Mouse (Mus musculus): ENCODE data around the gene Nxn.

Nxn gene

GRCm38 (mm10) chr11:76262611-76263351, 136.2 kb downstream of the Nxn start:
- peak; percentile 72 for DNase-seq (ENCODE audit: extremely low spot score, low spot score)

- DNase-seq (ENCODE audit: extremely low spot score, low spot score) = no peak
Observed at GRCm38 (mm10) chr11:76261224-76261623, 137.7 kb downstream of the Nxn start.

GRCm38 (mm10) chr11:76260208-76261050, 138.5 kb downstream of the Nxn start:
- DNase-seq (ENCODE audit: extremely low spot score, low spot score) = no peak

- no peak for DNase-seq (ENCODE audit: extremely low spot score, low spot score)
Observed at GRCm38 (mm10) chr11:76258511-76258910, 140.4 kb downstream of the Nxn start.

GRCm38 (mm10) chr11:76257386-76257785, 141.6 kb downstream of the Nxn start:
- no peak for DNase-seq (ENCODE audit: extremely low spot score, low spot score)

GRCm38 (mm10) chr11:76256129-76256528, 142.8 kb downstream of the Nxn start:
- no peak for DNase-seq (ENCODE audit: extremely low spot score, low spot score)

GRCm38 (mm10) chr11:76255431-76256001, 143.4 kb downstream of the Nxn start:
- no peak for DNase-seq (ENCODE audit: extremely low spot score, low spot score)

GRCm38 (mm10) chr11:76253918-76254264, 145.0 kb downstream of the Nxn start:
- no peak for DNase-seq (ENCODE audit: extremely low spot score, low spot score)

GRCm38 (mm10) chr11:76253145-76253917, 145.6 kb downstream of the Nxn start:
- peak; percentile 93 for DNase-seq (ENCODE audit: extremely low spot score, low spot score)

GRCm38 (mm10) chr11:76252036-76252435, 146.9 kb downstream of the Nxn start:
- DNase-seq (ENCODE audit: extremely low spot score, low spot score) = no peak

GRCm38 (mm10) chr11:76247239-76247638, 151.7 kb downstream of the Nxn start:
- DNase-seq (ENCODE audit: extremely low spot score, low spot score) = no peak

- no peak for DNase-seq (ENCODE audit: extremely low spot score, low spot score)
Observed at GRCm38 (mm10) chr11:76246439-76246838, 152.5 kb downstream of the Nxn start.

GRCm38 (mm10) chr11:76243811-76244546, 155.0 kb downstream of the Nxn start:
- DNase-seq (ENCODE audit: extremely low spot score, low spot score) = no peak

- DNase-seq (ENCODE audit: extremely low spot score, low spot score) = peak; percentile 95
Observed at GRCm38 (mm10) chr11:76242901-76243810, 155.8 kb downstream of the Nxn start, which contains the start of the genes Mrm3 and Glod4. TSS of gene Mrm3 (plus strand) at chr11:76243715. TSS of gene Glod4 (minus strand) at chr11:76243725.

GRCm38 (mm10) chr11:76239750-76240149, 159.2 kb downstream of the Nxn start:
- DNase-seq (ENCODE audit: extremely low spot score, low spot score) = no peak

GRCm38 (mm10) chr11:76236136-76236535, 162.8 kb downstream of the Nxn start:
- no peak for DNase-seq (ENCODE audit: extremely low spot score, low spot score)

GRCm38 (mm10) chr11:76225051-76225450, 173.9 kb downstream of the Nxn start:
- DNase-seq (ENCODE audit: extremely low spot score, low spot score) = no peak

GRCm38 (mm10) chr11:76224631-76225030, 174.3 kb downstream of the Nxn start:
- no peak for DNase-seq (ENCODE audit: extremely low spot score, low spot score)

GRCm38 (mm10) chr11:76217390-76217800, 181.5 kb downstream of the Nxn start, which contains the start of the genes Dbil5 and Gemin4:
TSS of gene Dbil5 (plus strand) at chr11:76217608.
TSS of gene Gemin4 (minus strand) at chr11:76217664.
- peak; percentile 98 for DNase-seq (ENCODE audit: extremely low spot score, low spot score)
